Mouse (Mus musculus): ENCODE results near the gene Zfp799. TPM values are rescaled to one million over a fixed set of nuclear protein-coding genes. Genes with fewer than 3 reads are reported as not detected.

Zfp799 gene
- total RNA-seq (2017) = 4.9 and 9.1 TPM in 2 replicates

DNA sequence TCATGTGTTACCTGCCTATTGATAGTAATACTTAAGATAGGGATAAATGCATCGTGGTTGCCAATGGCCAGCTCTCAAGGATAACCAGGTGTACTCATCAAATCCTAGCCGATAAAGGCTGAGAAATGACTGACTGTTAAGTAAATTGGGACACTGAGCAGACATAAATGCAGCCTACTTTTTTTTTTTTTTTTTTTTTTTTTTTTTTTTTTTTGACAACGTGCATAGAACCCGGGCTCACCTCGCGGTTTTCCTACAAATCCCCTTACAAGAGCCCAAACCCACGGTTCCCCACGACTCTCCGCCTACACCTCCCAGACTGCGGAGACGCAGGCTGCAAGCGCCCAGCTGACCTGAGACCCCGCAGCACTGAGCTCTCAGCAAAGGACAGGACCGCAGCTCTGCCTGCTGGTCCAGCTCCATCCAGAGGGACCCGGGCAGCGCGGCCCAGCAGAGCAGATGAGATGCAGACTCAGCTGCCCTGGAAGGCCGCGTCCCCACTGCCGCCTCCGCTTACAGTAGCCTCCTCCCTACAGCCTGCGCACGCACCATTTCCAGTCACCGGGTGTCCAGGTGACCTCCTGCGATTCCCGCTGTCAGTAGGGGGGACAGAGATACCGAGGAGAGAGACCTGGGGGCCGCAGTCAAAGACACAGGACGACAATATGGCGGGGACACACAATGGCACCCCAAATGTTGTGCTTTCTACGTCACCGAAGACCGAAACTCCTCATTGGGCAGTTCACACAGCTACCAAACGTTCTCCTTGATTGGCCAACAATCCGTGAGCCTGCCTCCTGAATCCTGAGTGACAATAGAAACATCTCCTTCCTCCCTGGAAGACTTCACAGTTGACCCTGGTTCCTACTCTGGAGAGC lies at the start of gene Zfp799:
Gene Zfp799, minus strand, starts transcription at position 722 of the 878 bp plus-strand sequence.
- peak; percentile 100 for ATAC-seq (replicated peaks; ENCODE audit: low read depth, poor library complexity, severe bottlenecking)

DNA sequence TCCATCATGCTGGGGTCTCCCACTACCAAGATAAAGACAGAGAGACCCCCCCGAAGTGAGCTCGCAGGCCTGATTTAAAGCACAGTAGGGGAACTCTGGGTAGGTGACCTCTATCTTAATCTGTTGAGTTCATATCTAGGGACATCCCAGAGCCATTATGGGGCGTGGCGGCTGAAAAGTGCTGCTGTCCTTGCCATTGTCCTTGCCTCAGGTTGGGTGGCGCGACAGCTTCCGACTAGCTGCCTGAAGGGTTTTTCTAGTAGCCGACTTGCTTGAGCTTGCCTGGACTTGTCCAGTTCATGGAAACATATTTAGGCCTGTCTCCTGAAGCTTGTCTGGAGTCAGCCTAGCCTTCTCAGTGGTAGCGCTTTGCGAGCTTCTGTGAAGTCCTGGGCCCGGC lies 48.7 kb upstream of the Zfp799 start:
- no peak for ATAC-seq (replicated peaks; ENCODE audit: low read depth, poor library complexity, severe bottlenecking)

DNA sequence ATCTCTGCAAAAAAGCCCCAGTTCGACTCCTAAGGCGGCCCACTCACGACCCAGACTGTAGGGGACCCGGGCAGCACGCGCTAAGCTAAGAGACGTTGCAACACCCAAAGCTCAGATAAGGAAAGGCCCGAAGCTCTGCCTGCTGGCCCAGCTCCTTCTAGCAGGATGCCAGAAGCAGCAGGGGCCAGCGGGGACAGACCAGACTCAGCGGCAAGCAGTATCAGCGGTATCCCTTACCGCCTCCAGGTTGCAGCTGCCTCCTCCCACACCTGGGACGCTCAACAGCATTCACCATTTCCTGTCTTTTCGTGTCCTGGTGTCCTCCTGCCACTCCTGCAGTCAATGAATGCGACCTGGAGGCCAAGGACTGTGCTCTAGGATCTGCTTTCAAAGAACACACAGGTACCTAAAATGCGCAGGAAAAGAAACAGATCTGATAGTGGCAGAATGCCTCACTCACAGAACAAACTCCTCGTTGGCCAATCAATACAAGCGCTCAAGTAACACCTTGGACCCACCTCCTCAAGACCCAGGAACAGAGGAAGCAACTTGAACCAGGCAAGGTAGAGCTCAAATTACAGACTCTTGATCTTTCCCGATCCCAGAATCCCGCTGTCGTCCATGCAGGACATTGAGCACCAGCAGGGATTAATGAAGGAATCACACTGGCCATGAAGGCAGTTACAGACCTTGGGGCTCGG lies 47.6 kb upstream of the Zfp799 start:
- no peak for ATAC-seq (replicated peaks; ENCODE audit: low read depth, poor library complexity, severe bottlenecking)

DNA sequence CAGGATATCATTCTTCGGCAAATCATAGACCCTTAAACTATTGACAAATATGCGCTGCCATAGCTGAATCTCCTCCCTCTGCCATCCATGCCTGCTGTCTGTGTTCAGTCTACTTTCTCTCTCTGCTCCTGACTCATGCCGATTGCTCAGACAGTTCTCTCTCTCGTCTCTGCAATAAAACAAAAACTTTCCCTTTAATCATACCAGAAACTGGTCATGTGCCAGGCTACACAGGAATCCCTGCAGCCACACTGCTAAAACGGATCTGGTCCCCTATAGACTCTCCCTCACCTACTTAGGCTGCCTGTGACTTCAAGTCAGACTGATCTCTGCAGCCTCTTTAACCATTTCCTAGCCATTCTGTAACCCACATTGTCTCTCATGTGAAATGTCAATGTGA lies 42.6 kb upstream of the Zfp799 start:
- no peak for ATAC-seq (replicated peaks; ENCODE audit: low read depth, poor library complexity, severe bottlenecking)

DNA sequence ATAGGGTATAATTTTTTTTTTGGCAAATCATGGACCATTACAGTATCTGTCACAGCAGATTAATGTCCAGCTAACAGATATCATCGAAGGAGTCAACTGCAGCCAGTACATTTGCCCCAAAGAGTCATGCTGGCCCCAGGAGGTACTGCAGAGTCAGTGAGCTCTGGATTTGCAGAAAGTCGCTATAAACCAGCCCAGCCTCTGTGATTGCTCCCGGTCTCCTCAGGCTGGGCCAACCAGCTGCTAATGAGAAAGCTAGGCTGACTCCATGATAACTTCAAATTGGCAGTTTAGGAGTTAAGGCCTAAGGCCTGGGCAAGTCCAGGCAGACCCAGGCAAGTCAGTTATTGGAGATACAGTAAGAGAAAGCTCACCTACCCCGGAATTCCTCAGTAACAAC lies 42.0 kb upstream of the Zfp799 start:
- no peak for ATAC-seq (replicated peaks; ENCODE audit: low read depth, poor library complexity, severe bottlenecking)

DNA sequence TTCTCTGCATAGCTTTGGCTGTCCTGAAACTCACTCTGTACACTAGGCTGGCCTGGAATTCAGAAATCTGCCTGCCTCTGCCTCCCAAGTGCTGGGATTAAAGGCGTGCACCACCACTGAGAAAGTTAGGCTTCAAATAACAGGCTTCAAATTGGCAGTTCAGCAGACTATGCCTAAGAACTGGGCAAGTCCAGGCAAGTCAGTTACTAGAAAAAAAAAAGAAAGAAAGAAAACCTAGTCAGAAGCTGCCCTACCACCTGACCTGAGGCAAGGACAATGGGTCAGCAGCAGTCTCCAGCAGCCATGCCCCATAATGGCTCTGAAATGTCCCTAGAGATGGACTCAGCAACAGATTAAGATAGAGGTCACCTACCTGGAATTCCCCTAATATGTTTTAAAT lies 41.4 kb upstream of the Zfp799 start:
- ATAC-seq (replicated peaks; ENCODE audit: low read depth, poor library complexity, severe bottlenecking) = no peak

DNA sequence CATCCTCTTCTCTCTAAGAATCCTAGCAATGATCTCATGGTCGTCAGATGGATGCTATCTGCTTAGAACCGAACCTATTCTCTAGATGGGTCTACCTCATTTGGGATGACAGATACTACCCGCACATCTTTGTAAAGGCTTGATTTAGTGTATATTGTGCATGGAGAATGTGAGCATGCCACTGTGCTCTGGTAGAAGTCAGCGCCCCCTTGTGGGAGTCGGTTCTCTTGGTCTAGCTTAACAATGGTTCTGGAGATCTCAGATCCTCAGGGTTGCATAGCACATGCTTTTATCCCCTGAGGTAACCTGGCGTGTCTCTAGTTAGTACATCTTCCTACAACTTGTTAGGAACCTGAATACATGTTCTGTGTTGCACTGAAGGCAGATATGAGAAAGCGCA lies 37.2 kb upstream of the Zfp799 start:
- peak; percentile 82 for ATAC-seq (replicated peaks; ENCODE audit: low read depth, poor library complexity, severe bottlenecking)

DNA sequence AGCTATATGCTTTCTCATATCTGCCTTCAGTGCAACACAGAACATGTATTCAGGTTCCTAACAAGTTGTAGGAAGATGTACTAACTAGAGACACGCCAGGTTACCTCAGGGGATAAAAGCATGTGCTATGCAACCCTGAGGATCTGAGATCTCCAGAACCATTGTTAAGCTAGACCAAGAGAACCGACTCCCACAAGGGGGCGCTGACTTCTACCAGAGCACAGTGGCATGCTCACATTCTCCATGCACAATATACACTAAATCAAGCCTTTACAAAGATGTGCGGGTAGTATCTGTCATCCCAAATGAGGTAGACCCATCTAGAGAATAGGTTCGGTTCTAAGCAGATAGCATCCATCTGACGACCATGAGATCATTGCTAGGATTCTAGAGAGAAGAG lies 26.7 kb upstream of the Zfp799 start:
- ATAC-seq (replicated peaks; ENCODE audit: low read depth, poor library complexity, severe bottlenecking) = peak; percentile 81

DNA sequence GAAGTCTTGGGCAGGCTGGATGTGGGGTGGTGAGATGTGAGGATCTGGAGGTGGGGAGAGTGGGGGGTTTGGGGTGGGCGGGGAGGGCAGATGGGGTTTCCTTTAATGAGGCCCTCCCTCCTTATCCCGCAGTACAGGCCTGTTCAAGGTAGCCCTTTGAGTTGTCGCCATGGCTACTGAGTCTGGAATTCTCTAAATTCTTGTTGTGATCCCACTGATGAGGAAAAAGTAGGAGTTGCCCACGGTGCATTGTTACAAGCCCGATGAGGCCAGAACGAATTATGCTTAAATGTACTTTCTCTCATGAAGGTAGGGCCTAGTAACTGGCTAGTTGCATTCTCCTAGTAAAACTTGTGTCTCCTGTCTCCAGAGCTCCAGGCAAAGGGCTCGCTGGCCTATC lies 21.5 kb upstream of the Zfp799 start:
- ATAC-seq (replicated peaks; ENCODE audit: low read depth, poor library complexity, severe bottlenecking) = no peak

DNA sequence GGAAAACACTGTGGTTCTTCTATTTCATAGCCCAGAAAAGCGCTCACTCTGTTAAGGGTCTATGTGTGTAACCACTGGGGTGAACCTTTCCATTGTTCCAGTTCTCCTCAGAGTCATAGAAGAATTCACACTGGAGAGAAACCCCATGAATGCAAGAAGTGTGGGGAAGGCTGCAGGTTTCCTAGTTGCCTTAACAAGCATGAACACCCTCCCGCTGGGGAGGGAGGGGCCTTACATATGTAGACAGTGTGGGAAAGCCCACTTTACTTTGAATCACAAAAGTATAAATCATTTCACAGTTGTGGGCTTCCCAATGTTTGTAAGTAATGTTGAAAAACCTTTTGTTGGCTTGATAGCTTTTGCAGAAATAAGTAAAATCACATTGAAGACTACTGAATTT lies 11.3 kb upstream of the Zfp799 start:
- ATAC-seq (replicated peaks; ENCODE audit: low read depth, poor library complexity, severe bottlenecking) = no peak

DNA sequence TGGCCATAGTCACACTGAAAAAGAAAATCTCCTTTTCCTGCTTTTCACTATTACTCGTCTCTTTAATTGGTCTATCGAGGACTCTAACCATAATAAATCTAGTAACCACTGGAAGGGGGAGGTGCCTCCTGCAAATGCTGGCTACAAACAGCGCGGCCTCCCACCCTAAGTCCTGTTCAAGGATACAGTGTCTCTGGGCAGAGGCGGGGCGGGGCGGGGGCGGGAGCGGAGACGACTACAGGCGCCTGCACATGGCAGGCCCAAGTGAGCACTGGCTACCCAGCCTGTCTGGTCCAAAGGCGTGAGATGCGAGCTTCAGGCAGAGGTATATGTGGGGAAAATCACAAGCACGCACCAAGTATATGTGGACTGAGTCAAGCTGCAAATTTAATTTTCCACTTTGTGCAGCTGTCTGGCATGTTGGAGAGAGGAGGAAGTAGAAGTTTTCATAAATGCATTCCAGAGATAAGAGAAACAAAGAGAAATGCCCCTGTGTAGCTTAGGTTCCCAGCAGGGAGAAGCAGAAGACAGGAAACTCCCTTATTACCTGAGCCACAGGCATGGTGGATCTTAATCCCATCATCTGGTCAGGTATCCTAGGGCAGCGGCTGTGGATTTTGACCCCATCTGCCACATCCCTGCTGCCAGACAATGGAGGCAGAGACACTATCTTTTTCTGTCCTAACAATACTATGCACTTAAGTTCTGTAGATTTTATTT lies 9.2 kb upstream of the Zfp799 start:
- no peak for ATAC-seq (replicated peaks; ENCODE audit: low read depth, poor library complexity, severe bottlenecking)

DNA sequence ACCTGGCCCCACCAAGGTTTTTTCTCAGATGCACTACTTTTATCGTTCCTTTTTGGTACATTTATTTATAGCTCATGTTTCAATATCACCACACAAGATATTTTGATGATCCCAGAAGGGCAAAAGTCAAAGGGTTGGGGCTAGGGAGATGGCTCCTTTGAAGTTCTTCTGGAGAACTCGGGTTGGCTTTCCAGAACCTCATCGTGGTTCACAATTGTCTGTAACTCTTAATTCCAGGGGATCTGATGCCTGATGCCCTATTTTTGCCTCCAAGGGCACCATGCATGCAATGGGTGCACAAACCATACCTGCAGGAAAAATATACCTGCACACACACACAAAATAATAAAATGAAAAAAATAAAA lies 339 bp upstream of the Zfp799 start:
- ATAC-seq (replicated peaks; ENCODE audit: low read depth, poor library complexity, severe bottlenecking) = no peak

DNA sequence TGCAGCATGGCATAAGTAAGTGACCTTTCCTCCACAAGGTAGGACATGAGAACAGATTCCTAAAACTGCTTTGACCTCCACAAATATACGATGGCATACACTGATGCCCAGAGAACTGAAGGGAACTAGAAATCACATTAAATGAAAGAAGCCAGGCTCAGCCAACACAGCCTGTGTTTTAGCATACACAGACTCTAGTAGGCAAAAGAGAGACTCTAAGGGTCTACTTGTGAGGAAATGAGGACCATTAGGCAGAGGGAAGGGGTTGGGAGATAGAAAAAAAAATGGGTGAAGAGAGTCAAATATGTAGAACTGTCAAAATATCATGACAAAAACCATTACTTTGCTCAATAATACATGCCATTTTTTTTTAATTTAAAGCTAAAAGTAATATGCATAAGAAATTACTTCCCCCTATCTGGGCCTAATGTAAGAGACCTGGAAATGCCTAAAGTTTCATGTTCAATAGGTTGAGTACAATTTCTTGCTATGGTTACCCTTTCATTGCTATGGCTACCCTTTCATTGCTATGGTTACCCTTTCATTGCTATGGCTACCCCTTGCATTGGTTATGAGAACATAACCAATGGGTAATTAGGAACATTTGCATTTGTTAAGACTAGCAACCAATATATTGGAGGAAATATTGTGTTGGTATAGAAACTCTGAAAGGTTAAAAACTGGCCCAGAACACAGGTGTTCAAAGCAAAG lies 13.8 kb downstream of the Zfp799 start:
- no peak for ATAC-seq (replicated peaks; ENCODE audit: low read depth, poor library complexity, severe bottlenecking)

DNA sequence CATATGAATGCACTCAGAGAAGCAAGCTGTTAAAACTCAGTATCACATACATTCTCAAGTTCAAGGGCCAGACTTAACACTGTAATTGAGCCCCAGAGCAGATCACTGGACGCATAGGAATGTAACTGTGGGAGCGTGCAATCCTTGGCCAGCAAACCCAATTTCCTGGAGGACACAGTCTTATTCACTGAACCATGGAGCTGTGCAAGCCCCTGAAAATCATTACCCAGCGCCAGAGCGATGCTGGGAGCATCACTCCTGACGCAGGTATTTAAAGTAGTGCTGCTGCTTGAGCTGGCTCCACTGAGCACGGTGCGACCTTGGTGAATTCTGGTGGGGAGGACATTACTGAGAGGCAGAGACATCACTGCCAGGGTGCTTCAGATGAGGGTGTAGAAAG lies 15.9 kb downstream of the Zfp799 start:
- no peak for ATAC-seq (replicated peaks; ENCODE audit: low read depth, poor library complexity, severe bottlenecking)

DNA sequence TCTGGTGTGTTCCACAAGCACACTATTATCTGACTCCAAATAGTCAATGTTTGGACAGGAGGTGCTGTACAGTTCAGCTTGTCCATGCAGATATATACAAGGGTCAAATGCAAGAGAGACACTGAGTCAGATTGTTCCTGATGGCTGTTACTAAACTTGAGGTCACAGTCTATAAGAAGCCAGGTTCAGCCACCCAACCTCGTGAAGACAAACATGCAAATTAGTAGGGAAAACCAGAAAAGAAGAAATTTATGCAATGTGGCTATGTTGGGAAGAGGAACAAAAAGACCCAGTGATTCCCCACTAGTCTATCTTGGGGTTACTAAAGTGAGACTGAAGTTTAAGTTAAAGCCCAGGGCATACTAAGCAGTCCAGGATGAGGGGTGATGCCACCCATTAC lies 19.4 kb downstream of the Zfp799 start:
- no peak for ATAC-seq (replicated peaks; ENCODE audit: low read depth, poor library complexity, severe bottlenecking)

DNA sequence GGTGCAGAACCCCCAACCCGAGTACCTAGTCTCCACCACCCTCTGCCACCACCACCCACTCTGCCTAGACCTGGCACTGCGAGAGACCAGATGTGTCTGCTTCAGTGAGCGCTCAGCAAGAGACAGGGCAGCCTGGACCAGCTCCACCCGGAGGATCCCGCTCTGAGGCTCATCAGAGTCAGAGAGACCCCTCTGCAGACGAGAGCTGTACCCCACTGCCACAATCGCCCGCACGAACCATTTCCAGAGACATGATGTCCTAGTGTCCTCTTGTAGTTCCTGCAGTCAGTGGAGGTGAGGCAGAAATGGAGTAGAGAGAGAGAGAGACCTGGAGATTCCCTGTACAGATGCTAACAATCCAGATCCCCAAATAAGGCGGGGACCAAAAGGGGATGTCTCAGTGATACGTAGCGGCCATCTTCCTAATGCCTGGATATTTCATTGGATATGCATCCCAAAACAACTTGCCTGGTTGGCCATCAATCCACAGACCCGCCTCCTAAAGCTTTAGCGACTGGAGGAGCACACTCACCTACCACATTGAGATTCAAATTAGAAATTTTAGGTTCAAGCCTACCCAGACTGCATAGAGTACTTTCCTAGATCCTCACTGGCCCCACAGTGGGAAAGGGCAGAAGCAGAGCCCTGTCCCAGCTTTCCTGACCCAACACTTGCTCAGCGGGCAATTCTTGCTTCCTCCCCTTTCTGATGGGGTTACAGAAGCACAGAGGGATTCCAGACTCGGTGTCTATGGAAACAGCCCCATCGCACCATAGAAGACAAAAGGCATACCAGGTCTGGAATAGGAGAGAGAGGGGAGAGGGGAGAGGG lies 20.3 kb downstream of the Zfp799 start, which contains the start of gene Zfp811:
Gene Zfp811, minus strand, starts transcription at position 388 of the 831 bp plus-strand sequence.
- no peak for ATAC-seq (replicated peaks; ENCODE audit: low read depth, poor library complexity, severe bottlenecking)

DNA sequence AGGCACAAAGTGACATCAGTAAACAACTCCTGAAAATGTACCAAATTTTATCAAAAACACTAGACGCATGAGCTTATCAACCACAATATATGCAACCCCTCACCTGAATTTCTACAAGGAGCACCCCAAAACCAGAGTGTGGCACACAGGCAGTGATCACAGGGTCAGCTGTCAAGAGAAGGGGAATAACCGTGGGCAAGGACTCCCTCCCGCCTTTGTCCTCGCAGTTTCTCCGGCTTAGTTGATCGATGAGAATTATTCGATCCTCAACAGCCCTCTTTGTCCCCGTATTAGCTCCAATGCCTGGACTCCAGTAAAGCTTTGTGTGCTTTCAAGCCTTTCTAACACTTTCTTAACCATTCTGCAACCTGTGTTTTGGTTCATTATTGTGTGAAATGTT lies 21.1 kb downstream of the Zfp799 start:
- no peak for ATAC-seq (replicated peaks; ENCODE audit: low read depth, poor library complexity, severe bottlenecking)

DNA sequence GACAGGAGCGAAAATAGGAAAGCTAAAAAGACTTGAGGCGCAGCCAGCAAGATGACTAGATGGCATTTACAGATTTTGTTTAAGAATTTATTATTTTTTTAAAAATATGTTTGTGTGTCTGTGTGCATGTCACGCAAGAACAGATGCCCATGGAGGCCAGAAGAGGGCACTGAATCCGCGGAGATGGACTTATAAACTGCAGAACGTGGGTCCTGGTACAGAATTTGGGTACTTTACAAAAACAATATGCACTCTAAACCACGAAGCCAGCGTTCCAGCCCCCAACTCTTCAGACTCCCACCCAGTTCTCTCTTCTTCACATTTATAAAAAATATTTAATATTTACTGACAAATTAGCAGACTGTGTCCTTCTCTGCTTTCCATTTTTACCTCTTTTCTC lies 40.8 kb downstream of the Zfp799 start:
- ATAC-seq (replicated peaks; ENCODE audit: low read depth, poor library complexity, severe bottlenecking) = no peak

DNA sequence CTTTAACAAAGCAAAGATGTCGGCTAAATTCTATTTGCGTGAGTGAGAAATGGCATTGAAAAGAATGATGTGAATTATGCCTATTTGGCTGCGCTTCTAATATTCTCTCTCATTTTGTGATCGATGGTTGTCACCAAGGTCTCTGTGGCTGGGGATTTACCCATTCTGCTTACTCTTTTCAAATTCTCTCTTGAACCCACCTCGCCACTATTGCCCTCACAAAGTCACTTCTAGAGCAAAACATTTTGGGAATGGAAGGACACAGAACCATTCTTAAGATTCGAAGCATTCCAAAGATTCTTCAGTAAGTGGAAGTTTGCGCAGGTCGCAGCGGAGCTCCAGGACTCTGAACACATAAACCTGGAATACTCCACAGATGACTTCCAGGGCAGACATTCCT lies 41.5 kb downstream of the Zfp799 start:
- no peak for ATAC-seq (replicated peaks; ENCODE audit: low read depth, poor library complexity, severe bottlenecking)
